Mouse (Mus musculus) liver, adult (tissue): ENCODE measurements around the gene Tmed4.

ENCODE experiments used
- GATA4 ChIP-seq: IDR thresholded peaks from 2 replicates; pipeline ENCODE4 v1.6.1; 2014; ENCODE audit warnings: mild to moderate bottlenecking, low read length; ENCODE audit not compliant: insufficient replicate concordance

Tmed4 gene

DNA sequence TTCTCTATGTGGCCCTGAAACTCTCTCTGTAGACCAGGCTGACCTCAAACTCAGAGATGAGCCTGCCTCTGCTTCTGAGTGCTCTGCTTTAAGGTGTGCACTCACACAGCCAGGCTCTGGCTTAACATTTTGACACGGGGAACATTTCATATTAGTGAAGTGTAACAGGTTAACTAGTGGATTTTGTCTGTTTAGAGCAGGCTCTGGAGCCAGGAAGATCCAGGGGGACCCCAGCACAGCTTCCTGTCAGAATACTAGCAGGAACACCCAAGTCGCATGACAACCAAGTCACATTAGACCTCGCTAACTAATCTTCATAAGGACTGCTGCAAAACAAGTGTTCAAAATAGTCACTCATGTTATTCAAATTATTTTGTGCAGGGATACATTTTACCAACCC, 16.2 kb upstream of the Tmed4 start:
- TF ChIP-seq GATA4 = no peak

DNA sequence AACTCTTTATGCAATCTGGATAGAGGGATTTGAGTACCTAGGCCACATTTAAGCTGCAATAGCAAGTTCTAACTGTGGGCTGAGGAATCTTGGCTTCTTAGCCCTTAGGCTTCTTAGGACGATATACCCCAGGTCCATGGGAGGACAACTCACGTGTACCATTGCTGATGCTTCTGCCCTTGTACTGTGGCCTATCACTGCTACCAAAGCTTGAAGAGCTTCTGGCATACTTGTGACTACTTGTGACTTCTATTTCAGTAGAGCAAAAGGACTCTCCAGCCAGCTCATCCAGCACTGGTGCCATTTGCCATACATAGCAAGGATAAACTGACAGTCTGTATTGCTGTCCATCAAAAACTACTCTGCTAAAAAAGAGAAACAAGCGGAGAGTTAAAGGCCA, 15.5 kb upstream of the Tmed4 start:
- no peak for TF ChIP-seq GATA4

DNA sequence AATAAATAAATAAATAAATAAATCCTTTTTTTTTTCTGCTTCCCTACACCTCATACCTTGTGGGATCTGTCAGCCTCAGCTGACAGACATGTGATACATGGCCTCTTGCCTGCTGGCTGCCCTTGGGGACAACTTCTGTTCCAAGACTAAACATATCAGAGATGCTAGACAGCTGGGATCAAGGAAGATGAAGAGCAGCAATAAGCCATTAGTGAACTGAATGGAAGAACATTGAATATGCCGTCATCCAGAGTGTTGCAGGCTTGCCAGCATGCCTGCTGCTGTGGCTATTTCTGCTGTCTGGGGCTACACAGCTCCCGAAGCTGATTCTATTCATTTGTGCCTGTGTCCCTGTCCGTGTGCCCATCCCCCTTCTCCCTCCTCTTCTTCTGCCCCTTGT, 8.3 kb upstream of the Tmed4 start:
- no peak for TF ChIP-seq GATA4

DNA sequence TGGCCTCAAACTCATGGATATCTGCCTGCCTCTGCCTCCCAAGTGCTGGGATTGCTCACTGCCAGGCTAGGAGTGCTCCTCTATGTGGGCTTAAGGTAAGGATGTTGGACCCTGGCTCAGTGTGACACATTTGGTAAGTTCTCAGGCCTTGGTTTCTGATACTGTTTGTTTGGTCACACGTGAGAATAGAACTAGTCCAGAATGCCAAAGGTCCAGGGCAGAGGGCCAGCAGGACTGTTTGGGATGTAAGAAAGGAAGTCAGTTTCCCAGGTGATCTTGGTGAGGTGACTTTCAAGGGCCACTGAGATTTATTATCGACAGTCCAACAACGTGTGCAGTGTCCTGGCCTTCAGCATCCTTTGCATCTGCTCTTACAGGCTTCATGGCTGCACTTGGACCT, 1.8 kb upstream of the Tmed4 start:
- no peak for TF ChIP-seq GATA4

DNA sequence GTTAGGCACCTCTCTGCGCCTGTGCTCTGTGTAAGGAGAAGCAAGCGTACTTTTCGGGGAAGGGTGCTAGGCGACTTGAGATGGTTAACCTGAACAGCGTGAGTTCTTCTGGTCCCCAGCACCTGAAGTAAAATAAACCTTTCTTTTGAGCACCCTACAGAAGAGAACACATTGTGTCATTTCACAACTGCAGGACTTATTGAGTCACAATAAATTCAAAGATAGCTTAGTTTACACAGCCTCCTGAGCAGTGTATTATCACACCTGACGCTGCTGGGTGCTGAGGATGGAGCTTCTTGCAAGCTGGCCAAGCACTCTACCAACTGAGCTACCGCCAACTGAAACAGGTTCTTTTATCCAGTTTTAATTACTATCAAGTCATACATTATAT, 419 bp upstream of the Tmed4 start:
- TF ChIP-seq GATA4 = no peak

DNA sequence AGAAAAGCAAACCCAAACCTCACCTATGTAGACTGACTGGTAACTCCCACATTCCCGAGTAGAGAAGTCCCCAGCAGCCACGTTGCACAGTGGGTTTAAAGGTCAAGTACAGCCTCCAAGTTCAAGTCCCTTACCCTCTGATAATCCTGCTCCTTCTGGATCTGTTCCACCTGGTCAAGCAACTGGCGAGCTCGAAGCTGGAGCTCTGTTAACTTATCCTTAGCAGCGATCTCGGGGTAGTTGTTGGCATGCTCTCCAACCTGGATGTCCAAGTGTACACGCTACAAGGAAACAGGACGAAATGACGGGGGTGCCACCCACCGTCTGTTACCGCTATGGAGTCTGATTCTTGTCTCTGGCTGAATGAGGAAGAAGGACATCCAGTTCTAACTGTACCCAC, 1.1 kb downstream of the Tmed4 start:
- TF ChIP-seq GATA4 = no peak

DNA sequence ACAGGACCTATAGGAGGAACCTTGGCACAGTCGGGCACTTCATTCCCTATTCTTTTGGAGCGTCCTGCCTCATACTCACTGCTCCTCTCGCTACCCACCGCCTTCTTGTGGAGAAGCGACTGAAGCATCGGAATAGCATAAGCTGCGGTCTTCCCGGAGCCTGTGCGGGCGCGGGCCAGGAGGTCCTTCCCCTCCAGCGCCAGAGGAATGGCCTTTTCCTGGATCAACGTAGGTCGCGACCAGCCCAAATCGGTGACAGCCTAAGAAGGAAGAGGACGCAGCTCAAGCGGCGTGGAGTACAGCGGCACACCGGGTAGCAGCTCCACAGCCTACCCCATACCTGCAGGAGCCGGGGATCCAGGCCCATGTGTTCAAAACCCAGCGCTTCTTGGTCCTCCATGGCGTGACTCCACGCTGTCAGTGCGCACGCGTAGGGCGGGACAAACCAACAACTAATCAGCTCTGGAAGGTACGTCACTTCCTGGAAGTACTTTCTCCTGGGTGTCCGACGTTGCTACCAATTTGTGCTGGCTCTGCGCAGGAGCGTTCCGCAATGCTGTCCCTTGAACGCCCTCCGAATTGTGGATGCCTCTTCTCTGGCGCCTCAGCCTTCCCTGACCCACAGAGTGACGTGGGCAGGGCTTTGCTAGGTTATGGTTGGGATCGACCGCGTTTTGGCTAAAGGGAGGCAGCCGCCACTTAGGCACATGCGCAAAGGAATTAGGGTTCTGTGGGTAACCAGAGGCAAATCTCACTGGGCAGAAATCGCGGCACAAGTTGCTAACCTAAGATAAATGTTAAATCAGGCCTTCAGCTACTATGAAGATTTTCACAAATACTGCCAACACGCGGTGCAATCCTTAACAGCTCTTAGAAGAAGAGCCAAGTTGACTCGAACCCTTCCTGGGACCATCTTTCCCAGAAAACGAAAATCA, 7.1 kb downstream of the Tmed4 start, which contains the start of gene Ddx56:
Gene Ddx56, minus strand, starts transcription at position 453 of the 935 bp plus-strand sequence.
- peak; percentile 90 for TF ChIP-seq GATA4

DNA sequence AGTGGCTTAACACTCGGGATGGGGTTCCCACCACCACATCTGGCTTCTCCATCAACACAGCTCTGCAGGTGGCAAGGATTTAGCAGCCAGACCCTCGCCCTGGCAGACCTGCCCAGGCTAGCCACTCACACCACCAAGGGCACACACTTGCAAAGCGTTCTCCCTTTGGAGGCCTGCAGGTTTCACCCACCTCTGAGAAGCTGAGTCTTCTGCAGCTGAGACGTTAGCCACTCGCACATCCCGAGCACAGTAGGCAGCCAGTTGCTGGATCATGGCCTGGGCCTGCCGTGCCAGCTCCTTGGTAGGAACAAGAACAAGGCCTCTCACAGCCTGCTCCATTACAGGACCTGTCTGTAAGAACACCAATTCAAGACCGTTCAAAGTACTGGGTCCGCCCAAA, 8.0 kb downstream of the Tmed4 start:
- no peak for TF ChIP-seq GATA4

DNA sequence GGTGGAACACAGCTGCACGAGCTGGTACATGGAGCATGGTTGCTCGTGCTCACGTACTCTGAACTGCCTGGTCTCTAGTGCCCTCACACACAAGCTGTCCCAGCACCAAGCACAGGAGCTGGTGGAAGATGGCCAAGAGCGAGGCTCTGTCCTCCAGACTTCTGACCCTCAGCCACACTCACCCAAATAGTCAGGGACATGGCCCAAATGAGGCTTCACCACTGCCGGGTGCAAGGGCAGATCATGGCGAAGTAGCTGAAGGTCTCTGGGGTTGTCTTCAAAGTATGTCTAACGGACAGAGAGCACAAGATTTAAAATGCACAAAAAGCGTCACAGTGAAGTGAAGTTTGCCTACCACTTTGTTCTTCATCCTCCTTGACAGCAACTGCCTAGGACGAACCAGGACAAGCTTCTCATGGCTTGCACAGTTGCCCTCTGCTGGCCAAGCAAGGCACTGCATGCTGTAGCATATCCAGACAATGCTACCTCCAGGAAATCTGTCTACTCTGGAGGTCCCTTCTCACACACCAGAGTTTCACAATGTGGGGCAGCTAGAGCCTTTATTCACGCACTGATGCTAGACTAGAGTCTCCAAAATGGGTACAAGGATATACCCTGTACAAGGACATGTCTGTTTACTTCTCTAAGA, 13.1 kb downstream of the Tmed4 start:
- no peak for TF ChIP-seq GATA4

DNA sequence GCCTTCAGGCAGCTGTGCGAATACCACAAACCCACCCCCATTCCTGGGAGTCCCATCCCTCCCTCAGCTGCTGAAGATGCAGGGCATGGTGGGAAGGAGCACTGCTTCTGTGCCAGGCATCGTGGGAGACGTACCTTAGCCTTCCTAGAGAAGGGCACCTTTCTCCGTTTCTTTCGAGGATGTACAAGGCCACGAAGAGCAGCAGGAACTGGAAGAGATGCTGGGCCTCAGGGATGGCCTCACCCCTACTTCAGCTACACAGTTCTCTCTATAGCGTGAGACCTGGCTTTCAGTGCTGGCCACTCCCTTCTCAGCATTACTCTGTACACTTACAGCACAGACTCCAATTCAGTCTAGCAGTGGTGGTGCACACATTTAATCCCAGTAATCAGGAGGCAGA, 15.3 kb downstream of the Tmed4 start:
- no peak for TF ChIP-seq GATA4

DNA sequence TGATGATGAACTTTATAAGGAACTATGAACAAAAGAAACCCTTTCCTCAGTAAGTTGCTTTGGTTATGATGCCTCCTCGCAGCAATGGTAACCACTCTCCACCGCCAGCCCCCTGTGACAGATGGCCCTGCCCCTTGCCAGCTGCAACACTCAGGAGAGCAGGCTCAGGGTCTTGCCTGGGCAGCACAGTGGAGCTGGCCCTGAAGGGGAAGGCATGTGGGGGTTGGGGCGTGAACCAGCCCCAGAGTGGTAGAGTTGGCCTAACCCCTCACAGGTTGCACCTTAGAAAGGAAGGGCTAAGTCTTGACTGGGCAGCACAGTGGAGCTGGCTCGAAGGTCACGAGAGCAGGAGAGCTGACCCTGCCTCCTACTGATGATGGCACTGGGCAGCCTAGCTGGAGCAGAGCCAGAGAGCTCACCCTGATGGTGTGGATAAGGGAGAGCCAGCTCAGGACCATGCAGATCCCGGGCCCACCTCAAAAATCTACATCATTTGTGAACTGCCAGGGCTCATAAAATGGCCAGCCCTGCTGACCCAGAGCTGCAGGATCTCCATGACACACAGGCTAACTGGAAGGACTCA, 18.1 kb downstream of the Tmed4 start:
- TF ChIP-seq GATA4 = no peak

DNA sequence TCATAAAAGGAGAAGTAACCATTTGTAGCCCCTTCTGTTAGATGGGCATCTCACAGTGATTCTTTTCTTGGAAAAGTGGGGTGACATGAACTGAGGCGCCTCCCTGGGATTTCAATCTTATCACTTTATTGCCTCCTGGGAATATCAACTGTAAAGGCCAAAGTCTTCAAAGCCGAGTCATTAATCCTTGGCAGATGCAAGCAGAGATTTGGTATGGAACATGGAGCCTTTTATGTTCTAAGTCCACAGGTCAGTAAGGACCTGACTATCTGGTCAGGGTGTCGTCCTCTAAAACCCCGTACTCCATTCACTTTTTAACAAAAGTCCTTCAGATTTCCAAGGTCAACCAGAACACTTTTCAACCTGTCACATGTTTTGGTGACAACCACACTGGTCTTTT, 21.8 kb downstream of the Tmed4 start:
- no peak for TF ChIP-seq GATA4

DNA sequence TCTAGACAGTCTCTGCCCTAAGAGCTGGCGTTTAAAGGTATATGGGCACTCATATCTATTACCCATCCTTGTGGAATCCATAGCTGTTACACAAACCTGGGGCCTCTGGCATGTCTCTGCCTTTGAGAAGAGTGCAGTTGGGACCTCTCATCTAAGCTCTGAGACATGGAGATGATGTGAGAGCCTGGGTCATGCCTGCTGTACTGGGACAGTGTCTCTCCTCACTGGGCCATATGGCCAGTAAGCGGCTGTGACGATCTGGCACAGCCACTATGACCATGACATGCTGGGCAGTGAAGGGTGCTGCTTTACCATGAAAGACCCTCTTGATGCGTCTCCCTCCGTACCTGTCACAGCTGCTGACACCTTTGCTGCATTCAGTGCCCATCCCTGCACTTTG, 22.4 kb downstream of the Tmed4 start:
- TF ChIP-seq GATA4 = no peak

DNA sequence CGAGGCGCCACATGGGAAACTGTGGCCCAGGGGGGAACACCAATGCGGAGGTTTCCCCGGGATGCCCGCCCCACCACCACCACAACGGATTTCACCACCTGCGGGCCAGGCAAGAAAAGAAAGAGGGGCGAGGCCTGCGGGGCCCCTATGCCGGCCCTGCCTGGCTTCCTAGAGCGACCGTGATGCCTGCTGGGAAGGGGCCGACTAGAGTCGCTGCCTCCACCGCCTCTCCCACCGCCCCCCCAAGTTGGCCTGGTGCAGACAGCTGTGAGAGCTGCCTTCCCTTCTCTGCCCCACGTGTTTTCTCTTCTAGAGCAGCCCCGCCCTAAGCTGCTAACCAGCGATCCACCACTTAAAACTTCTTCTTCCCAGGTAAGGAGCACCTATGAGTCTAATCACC, 30.0 kb downstream of the Tmed4 start:
- no peak for TF ChIP-seq GATA4

DNA sequence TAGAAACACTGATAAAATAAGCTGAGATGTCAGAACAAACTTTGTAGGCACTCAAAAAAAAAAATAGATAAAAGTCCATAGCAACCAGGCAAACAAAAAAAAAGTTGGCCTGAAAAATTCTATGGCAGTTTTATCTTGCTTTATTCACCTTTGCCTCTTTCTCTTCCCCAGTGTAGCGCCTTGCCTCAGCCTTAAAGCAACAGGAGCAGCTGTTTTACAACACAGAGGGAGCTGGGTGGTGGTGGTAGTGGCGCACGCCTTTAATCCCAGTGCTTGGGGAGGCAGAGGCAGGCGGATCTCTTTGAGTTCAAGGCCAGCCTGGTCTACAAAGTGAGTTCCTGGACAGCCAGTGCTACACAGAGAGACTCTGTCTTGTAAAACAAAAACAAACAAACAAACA, 41.6 kb downstream of the Tmed4 start:
- no peak for TF ChIP-seq GATA4

DNA sequence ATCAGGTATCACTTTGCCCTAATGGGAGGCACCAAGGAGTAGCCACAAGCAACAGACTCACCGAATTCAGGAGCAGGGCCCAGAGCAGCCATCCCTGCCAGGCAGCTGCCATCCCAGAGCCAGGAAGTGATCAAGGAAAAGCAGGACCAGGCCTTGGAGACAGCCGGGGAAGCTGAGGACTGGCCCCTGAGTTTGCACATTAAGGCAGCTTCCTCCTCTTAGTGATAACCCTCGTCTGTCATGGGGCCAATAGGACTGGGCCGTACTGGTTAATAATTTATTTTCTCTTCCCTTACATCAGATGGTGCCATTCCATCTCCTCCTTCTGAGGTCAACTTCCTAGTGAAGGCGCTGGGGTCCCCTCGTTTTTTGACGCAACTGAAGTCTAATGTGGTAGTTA, 44.7 kb downstream of the Tmed4 start, which contains the start of gene Npc1l1:
Gene Npc1l1, minus strand, starts transcription at position 132 of the 400 bp plus-strand sequence.
- no peak for TF ChIP-seq GATA4
